Mouse (Mus musculus): Measurements from ENCODE around the gene Srd5a2. TPM values are rescaled to one million over a fixed set of nuclear protein-coding genes. Genes with fewer than 3 reads are reported as not detected.

Gene Srd5a2
- total RNA-seq, 2 experiments from 2014 or later = not detected

DNA sequence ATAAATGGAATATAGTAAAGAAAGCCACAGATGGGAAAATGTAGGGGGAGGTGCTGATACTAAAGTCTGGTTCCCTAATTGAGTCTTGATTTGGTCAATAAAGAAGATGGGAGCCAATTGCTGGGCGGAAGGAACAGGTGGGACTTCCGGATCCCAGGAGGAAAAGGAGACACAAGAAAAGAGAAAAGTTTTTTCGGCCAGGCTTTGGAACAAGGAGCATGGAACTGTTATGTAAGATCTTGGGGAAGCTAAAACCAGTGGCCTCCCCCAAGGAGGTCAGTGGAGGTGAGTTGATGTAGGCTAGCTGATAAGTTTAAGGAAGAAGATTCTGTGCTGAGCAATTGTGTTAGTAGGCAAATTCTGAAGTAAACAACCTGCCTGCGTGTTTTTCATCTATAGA, 56.5 kb downstream of the Srd5a2 start:
- DNase-seq = no peak
- intact Hi-C loops (cut with DNase I; ENCODE audit: low total_unique reads) = no loop called here

DNA sequence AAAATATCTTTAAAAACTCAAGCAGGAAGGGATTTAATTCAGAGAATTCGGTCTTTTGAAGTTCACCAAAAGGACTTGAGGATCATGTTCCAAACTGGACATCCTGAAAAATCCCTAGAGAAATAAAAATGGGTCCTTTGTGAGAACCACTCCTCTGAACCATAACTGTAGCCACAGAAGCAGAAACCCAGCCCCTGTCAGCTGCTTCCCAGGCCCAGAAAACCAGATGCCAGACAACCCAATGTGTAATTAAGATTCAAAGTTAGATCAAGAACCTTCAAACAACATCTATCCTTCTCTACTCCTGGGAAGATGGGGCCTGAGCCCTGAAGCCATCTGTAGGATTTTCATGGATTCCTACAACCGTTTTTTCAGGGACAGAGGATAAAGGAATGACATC, 61.1 kb downstream of the Srd5a2 start:
- intact Hi-C loops (cut with DNase I; ENCODE audit: low total_unique reads) = no loop called here

DNA sequence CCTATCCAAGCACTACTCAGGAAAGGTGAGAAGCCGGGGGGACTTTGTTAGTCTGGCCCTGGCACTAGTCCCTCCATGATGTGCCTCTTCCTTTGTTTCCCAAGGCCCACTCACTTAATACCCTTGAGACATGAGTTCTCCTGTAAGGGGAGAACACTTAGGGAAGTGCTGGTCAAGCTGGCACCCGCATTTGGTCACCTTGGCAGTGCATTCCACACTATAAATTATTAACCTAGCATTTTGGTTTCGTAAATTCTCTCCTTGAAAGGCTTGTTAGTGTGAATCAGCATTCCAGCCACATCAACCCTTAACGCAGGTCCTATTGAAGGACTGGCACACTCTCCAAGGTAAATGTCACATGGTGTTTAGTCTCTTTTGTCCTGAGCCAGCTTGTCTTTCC, 61.8 kb downstream of the Srd5a2 start:
- DNase-seq = no peak

More for the DNA sequence above, 61.1 kb downstream of the Srd5a2 start:
- no peak for DNase-seq

DNA sequence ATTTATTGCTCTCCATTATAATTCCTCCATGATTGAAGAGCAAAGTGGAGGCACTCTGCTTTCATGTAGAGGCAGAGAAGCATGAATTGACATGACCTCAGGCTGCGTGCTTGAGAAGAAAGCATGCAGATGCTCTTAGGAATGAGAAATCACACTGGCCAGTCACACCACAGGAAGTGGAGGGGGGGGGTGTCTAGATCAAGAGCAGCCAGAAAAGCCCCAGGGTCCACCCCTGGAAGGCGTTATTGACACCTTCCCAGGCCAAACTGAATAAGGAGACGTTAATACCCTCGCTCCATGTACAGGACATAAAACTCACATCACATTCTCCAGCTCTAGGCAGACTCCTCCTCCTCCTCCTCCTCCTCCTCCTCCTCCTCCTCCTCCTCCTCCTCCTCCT, 63.2 kb downstream of the Srd5a2 start:
- intact Hi-C loops (cut with DNase I; ENCODE audit: low total_unique reads) = no loop called here
- DNase-seq = no peak

More for the DNA sequence above, 61.8 kb downstream of the Srd5a2 start:
- intact Hi-C loops (cut with DNase I; ENCODE audit: low total_unique reads) = no loop called here

DNA sequence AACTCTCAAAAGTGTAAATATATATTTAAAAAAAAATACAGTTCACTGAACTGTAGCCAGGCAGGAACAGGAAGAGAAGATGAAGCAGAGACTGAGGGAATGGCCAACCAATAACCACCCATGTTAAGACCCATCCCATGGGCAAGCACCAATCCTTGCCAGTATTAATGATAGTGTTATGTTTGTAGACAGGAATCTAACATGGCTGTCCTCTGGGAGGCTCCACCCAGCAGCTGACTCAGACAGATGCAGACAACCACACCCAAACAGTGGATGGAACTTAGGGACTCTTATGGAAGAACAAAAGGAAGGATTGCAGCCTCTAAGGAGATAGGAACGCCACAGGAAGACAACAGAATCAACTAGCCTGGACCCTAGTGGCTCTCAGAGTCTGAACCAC, 64.8 kb downstream of the Srd5a2 start:
- intact Hi-C loops (cut with DNase I; ENCODE audit: low total_unique reads) = no loop called here
- DNase-seq = no peak

DNA sequence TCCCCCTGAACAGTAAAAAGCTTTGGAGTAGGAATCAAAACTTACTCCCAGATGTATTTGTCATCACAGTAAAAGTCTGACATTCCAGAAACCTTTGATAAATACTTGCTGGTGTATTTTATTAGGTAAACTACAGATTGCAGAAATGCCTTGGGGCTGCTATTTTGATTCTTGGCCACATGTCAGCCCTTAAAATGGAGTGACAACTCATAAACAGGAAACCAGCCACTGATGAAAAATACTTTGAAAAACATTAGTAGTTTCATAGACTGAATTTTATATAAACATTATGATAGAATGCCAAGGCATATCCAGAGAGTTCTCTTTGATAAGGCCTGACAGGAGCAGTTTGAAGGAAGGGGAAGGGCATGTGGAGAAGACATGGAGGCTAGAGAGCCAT, 71.7 kb downstream of the Srd5a2 start:
- DNase-seq = no peak
- intact Hi-C loops (cut with DNase I; ENCODE audit: low total_unique reads) = no loop called here

DNA sequence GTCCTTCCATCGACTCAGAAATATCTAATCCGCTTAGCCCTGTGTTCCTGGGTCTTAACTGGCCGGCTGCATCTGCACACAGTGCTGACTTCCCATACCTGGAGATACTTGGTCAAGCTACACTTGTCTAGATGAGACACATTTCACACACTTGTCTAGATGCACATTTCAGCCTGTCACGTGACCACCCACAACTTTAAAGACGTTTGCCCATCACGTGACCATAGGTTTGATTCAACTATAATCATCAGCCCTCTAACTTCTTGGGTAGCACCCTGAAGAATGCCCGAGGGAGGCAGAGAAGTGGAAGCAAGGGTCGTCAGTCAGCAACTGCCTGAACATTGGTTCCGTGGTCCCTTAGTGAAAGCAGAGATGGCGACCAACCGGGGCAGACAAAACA, 75.1 kb downstream of the Srd5a2 start:
- intact Hi-C loops (cut with DNase I; ENCODE audit: low total_unique reads) = no loop called here
- DNase-seq = no peak

DNA sequence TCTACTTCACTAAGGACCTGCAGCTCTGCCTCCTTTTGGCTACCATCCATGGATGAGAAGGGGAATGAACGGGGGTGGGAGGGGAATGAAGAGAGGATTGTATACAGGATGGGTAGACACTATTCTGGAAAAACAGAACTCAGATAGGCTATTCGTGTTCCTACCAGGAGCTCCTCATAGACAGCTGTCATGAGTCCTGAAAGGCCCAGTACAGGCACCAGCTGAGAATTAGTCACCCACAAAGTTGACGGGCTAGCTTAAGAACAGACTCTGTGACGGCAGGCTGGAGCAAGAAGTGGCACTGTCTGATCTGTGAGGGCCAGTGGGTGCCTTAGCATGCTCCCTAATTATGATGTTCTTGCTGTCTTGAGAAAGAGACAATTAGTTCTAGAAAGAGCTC, 76.4 kb downstream of the Srd5a2 start:
- intact Hi-C loops (cut with DNase I; ENCODE audit: low total_unique reads) = no loop called here
- DNase-seq = no peak

DNA sequence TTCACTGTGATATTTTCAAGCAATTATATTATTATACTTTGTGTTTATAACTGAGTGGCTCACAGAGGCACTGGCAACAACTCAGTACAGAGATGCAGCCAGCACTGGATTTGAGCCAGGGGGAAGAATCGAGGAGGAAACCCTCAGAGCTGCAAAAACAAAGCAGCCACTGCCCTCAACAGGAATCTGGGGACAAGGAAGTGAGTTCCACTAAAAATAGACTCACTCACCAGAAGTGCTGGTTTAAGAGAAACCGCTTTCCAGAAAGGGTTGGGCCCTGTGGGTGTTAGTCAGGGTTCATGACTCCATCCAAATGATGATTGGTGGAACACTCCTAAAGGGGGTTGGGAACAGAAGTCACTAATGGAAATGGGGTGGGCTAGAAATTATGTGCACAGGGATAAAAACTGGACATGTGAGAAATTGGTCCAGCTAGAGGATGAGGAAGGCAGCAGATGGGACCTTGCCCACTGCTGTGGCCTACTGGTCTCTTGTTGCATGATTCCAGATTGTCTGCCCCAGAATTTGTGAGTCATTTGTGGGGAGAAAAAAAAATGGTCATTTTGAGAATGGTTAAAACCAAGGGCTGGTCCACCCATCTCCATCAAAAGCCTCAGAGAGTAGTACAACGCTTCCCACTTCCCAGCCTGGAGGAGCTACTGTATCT, 77.2 kb downstream of the Srd5a2 start:
- intact Hi-C loops (cut with DNase I; ENCODE audit: low total_unique reads) = no loop called here
- peak; percentile 71 for DNase-seq

Other genes starting within 250 kb of the Srd5a2 start
- gene Ehd3, start 243.8 kb downstream of the Srd5a2 start, total RNA-seq (2021) = 1 to 10 TPM; 4.9 to 5.0 TPM
- gene Xdh, start 97.7 kb downstream of the Srd5a2 start, total RNA-seq (2021) = 10 to 100 TPM; 18.2 to 19.8 TPM
- 10 to 100 TPM; 52.2 to 60.6 TPM for gene Memo1, start 247.6 kb upstream of the Srd5a2 start, total RNA-seq (2021)